Mouse (Mus musculus): ENCODE results near the gene Frmd4a.

DNA sequence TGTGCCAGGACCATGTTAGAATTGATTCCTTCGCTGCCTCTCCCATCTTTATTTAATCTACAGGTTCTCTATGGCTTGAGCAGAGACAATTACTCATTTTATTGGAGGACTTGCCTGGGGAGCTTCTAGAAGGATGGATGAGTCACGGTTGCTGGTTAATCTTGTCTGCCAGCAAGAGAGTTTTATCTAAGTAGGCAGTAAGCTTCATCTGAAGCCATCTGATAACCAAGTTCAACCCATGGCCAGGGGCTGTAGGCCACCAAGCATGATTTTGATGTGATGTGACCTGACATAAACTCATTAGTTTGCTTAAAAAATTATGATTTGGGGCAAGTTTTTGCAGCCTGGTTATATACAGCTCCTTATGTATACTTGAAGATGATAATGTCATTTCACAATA, 38.0 kb downstream of the Frmd4a start:
- TF ChIP-seq POLR2A (IDR thresholded peaks at IDR 0.05; ENCODE audit: insufficient read depth, low read depth, low read length) = no peak
- no peak for TF ChIP-seq CTCF (IDR thresholded peaks at IDR 0.05)
- no peak for TF ChIP-seq EP300 (IDR thresholded peaks at IDR 0.05; ENCODE audit: insufficient read depth, low read depth, low read length)
